Mouse (Mus musculus) cerebellum, adult 2 months (tissue): ENCODE data around the gene Cops4. TPM values are rescaled to one million over a fixed set of nuclear protein-coding genes. Genes with fewer than 3 reads are reported as not detected.

Experiments
- DNase-seq, 2 experiments: peaks; one replicate each; pipeline ENCODE4 v3.0.0; 2021
- H3K27ac ChIP-seq: fragments of 200-500 bp; 2 replicates; pipeline ENCODE4 v1.5.1; 2012; ENCODE audit warnings: low read length, control low read depth, inconsistent platforms; ENCODE audit not compliant: insufficient read depth
- H3K27me3 ChIP-seq: fragments of 200-500 bp; 2 replicates; pipeline ENCODE4 v1.6.1; 2012; ENCODE audit warnings: inconsistent platforms, mild to moderate bottlenecking, low read length, moderate library complexity; ENCODE audit not compliant: control insufficient read depth, insufficient read depth
- H3K4me1 ChIP-seq: fragments of 200-500 bp; 2 replicates; pipeline ENCODE4 v1.6.1; 2011; ENCODE audit warnings: low read length; ENCODE audit not compliant: control insufficient read depth, insufficient read depth
- H3K4me3 ChIP-seq: fragments of 200-500 bp; replicated peaks from 2 replicates; pipeline ENCODE3; 2011; ENCODE audit warnings: mild to moderate bottlenecking, low read depth, low read length, control low read depth; ENCODE audit not compliant: insufficient read depth
- CTCF ChIP-seq: fragments of 200-500 bp; IDR thresholded peaks from 2 replicates; pipeline ENCODE4 v1.5.1; 2011; ENCODE audit warnings: low read depth, mild to moderate bottlenecking, control low read depth, low read length, moderate library complexity, borderline replicate concordance; ENCODE audit not compliant: insufficient read depth
- POLR2A ChIP-seq: fragments of 200-500 bp; IDR thresholded peaks from 2 replicates; pipeline ENCODE4 v1.6.1; 2011; ENCODE audit warnings: low read length, control low read depth, borderline replicate concordance; ENCODE audit not compliant: insufficient read depth
- WGBS: fragments of 180-500 bp; shearing (Covaris S2); methylation state at CpG from one replicate; pipeline ENCODE4 v1.1.7; 2018; 5-methylcytosine and 5-hydroxymethylcytosine counted together
- polyA plus RNA-seq: library from polyadenylated mRNA; depleted of rRNA; stranded (reverse); fragments of >200 nt; gene quantifications from 2 replicates; pipeline ENCODE4 v1.2.3, GENCODE M21; 2012; rRNA removed

Gene Cops4
- polyA plus RNA-seq, 1 experiment: 87.4 TPM

DNA sequence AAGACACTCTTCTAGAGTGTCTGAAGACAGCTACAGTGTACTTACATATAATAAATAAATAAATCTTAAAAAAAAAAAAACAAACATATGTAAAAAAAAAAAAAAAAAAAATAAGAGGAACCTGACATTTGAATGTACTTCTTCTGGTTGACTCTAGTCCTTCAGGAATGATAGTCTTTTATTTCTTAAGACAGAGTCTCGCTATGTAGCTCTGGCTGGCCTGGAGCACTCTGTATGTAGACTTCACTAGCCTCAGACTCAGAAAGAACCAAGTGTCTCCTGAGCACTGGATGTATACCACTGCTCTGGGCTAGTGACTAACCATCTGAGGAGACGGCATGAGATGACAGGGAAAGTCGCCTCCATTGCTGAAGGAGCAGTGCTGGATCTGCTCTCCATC, 67.5 kb downstream of the Cops4 start:
- TF ChIP-seq POLR2A: no peak
- TF ChIP-seq CTCF: no peak
- no peaks in the 10 kb centered on the region for H3K4me1 ChIP-seq
- H3K27me3 ChIP-seq: no peaks in the 10 kb centered on the region
- H3K4me3 ChIP-seq: no peak overlapping the region
- DNase-seq: no peak
- no peak overlapping the region for H3K27ac ChIP-seq
- 85% methylated on average over 3 of the region's 3 CpGs for WGBS

DNA sequence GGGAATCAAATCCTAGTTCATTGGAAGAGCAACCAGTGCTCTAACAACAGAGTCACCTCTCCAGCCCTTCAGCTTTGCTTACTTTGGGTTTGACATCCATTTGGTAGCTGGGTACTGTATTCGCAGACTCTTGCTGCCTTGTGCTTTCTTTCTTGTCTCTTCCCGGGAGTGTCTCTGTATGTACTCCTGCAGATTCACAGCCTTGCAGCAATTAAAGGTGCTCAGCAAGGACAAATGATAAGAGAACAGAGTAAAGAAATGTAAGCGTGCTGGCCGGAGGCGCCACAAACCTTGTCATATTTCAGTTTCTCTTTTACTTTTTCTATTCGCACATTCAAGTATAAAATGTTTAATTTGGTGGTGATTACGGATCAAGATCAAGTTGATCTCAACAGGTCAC, 69.0 kb downstream of the Cops4 start:
- no peak overlapping the region for H3K4me3 ChIP-seq
- TF ChIP-seq POLR2A (no peak), CTCF (no peak)
- 92% methylated on average over 7 of the region's 7 CpGs for WGBS
- no peak for DNase-seq
- H3K4me1 ChIP-seq: no peaks in the 10 kb centered on the region
- H3K27ac ChIP-seq: no peak overlapping the region
- no peaks in the 10 kb centered on the region for H3K27me3 ChIP-seq

DNA sequence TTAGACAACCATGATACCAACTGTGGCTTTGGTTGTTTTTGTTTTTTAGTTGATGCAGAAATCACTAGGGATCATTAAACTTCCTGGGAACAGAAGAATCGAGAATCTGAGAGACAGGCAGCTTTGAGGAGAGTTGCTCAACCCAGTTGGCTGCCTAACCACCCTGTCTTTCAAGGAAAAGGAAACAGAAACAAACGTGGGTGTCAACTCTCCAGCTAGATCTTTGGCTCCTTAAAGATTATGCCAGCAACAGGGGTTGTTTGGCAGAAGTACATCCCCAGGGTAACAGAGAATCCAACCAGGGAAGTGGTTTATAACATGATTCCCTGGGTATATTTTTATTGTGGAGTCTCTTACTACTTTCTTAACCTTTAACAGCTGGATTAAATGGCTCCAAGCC, 69.5 kb downstream of the Cops4 start:
- TF ChIP-seq CTCF: no peak
- TF ChIP-seq POLR2A: no peak
- Histone ChIP-seq H3K4me1 (no peaks in the 10 kb centered on the region), H3K27ac (no peak overlapping the region), H3K4me3 (no peak overlapping the region), H3K27me3 (no peaks in the 10 kb centered on the region)
- WGBS: 36% methylated on average over 2 of the region's 2 CpGs
- no peak for DNase-seq

DNA sequence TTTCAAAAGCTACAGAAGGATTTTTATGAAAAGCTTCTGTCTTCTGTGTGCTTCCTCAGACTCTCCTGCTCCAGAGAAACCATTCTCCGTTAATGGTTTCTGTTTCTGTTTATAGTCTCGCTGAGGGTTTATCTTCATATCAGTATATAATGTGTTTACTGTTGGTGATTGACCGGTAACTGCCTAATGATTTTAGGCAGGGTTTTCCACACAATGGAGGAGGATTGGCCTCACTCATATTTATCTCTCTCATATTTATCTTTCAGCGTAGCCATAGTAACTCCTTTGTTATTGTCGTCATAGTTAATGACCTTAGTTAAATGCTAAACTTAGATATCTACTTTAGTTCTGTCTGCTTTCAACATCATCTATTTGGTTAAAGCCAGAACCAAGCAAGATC, 72.4 kb downstream of the Cops4 start:
- 91% methylated on average over 5 of the region's 5 CpGs for WGBS
- no peak overlapping the region for H3K4me3 ChIP-seq
- no peak for DNase-seq
- no peaks in the 10 kb centered on the region for H3K4me1 ChIP-seq
- H3K27ac ChIP-seq: no peak overlapping the region
- no peaks in the 10 kb centered on the region for H3K27me3 ChIP-seq
- TF ChIP-seq POLR2A: no peak
- no peak for TF ChIP-seq CTCF

DNA sequence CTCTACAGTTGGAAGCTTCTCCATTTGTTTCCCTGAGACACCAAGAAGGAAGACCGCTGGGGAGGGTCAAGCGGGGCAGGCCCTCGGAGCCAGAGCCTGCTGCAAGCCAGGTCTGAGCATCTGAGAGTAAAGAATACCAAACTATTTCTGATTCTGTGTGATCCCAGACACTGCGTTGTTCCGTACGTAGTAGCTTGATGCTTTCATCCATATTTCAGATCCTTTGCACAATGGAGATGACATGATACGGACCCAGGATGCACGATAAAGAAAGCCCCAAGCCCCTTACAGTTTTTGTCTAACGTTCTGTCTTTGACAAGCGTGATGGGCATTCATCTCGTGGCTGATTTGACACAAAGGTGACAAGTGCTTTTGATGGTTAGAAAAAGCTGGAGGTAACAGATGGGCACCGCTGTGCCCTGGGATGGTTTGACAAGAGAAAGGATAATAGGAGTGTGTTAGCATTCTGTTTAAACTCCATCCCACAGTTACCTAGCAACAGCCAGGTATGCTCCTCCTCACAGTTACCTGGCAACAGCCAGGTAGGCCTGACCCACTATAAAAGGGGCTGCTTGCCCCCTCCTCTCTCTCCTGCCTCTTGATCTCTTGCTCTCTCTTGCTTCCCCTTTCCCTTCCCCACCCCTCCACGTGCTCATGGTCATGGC, 76.8 kb downstream of the Cops4 start:
- TF ChIP-seq POLR2A (no peak), CTCF (no peak)
- Histone ChIP-seq H3K4me3 (no peak overlapping the region), H3K4me1 (no peaks in the 10 kb centered on the region), H3K27ac (no peak overlapping the region), H3K27me3 (no peaks in the 10 kb centered on the region)
- 75% methylated on average over 13 of the region's 13 CpGs for WGBS
- no peak for DNase-seq

DNA sequence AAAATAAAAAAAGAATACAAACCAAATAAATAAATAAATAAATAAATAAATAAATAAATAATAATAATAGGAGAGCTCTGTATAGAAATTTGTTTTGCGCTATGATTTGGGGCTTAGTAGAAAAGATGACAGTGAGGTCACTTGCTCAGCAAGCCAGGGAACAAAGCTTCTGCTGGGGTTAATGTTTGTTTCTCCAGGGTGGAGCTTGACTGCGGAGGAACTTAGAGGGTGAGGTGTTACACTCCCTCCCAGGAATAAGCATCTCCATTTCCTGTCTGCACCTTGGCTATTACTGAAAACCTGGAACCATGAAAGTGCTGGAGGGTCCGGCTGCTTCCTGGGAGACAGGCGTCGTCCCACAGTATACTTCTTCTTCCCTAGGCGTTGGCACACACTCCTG, 77.9 kb downstream of the Cops4 start:
- 87% methylated on average over 6 of the region's 6 CpGs for WGBS
- no peak for DNase-seq
- H3K4me1 ChIP-seq: no peaks in the 10 kb centered on the region
- H3K27me3 ChIP-seq: no peaks in the 10 kb centered on the region
- H3K4me3 ChIP-seq: no peak overlapping the region
- H3K27ac ChIP-seq: no peak overlapping the region
- TF ChIP-seq CTCF (no peak), POLR2A (no peak)

Other genes starting within 250 kb of the Cops4 start
- gene Sec31a, start 102.1 kb upstream of the Cops4 start, polyA plus RNA-seq: 117 and 129 TPM in 2 replicates
- gene Lin54, start 17.7 kb upstream of the Cops4 start, polyA plus RNA-seq: 6.1 and 7.7 TPM in 2 replicates
- gene Plac8, start 53.9 kb downstream of the Cops4 start, polyA plus RNA-seq: 0.72 and 0.74 TPM in 2 replicates
- 108 and 112 TPM in 2 replicates for gene Coq2, start 156.8 kb downstream of the Cops4 start, polyA plus RNA-seq
- gene Hpse, start 201.4 kb downstream of the Cops4 start, polyA plus RNA-seq: 0.35 and 0.67 TPM in 2 replicates